Mouse (Mus musculus) Patski (cell line): Measurements from ENCODE around the gene Pygb. TPM values are rescaled to one million over a fixed set of nuclear protein-coding genes. Genes with fewer than 3 reads are reported as not detected.

Source experiments
- ATAC-seq: fragments of 100-300 bp; one replicate; pipeline ENCODE4 v1.8.0; 2021
- CTCF ChIA-PET: fragments of 350-600 bp; sonication (Branson Sonifier 250); formaldehyde crosslinking; loops from one replicate; lab custom pipeline; 2022; ENCODE audit warnings: inconsistent platforms; lab: Charles Lee
- POLR2A ChIA-PET: fragments of 350-600 bp; sonication (Branson Sonifier 250); formaldehyde crosslinking; loops from one replicate; lab custom pipeline; 2022; ENCODE audit warnings: antibody characterized with exemption, inconsistent platforms; lab: Charles Lee
- DNase-seq: peaks from one replicate; pipeline ENCODE4 v3.0.0-alpha.2; 2011; ENCODE audit warnings: low read depth, low spot score
- H3K27me3 ChIP-seq: fragments of 371-371 bp; one replicate; pipeline ENCODE4 v1.5.1; 2021
- CTCF ChIP-seq: fragments of 100-300 bp; IDR thresholded peaks from one replicate; pipeline ENCODE4 v1.5.1; 2021
- in situ Hi-C: fragments of 300-500 bp; cut with MboI; formaldehyde crosslinking; loops from 3 replicates; pipeline ENCODE4 v1.11.1; 2018; ENCODE audit warnings: low pct_unique_long_range_greater_than_20kb, mixed read lengths
- polyA plus RNA-seq: library from polyadenylated mRNA; unstranded; gene quantifications from one replicate; pipeline ENCODE4 v1.2.3, GENCODE M21; 2021

The Pygb gene
- polyA plus RNA-seq, 1 experiment from 2014 or later, result 66.6 TPM

GRCm38 (mm10) chr2:150837781-150838180, 51.2 kb downstream of the Pygb start:
- in situ Hi-C loops, result no loop called here
- DNase-seq (no peak), ATAC-seq (no peak)
- POLR2A ChIA-PET, result interaction anchor here (0.9 to 1.6 kb wide), 2 partner anchors 17 to 67 kb away, joined by 3 read pairs; partner anchors contain the start of gene Abhd12
- H3K27me3 ChIP-seq, result no peaks in the 10 kb centered on the region
- CTCF ChIA-PET, result interaction anchor here (1.3 kb wide), 1 partner anchor 134 kb away, joined by 3 read pairs; no protein-coding TSS in a partner anchor
- TF ChIP-seq CTCF, result no peak

- H3K27me3 ChIP-seq, result no peaks in the 10 kb centered on the region
- ATAC-seq (peak; percentile 76), DNase-seq (peak; percentile 42)
- in situ Hi-C loops, result no loop called here
- ChIA-PET POLR2A (interaction anchor here (1.4 kb wide), 1 partner anchor 9 kb away, joined by 3 read pairs; no protein-coding TSS in a partner anchor), CTCF (interaction anchor here (0.6 to 1.4 kb wide), 3 partner anchors 9 to 52 kb away, joined by 3 to 4 read pairs (median 3); no protein-coding TSS in a partner anchor)
- TF ChIP-seq CTCF, result no peak
Measured at GRCm38 (mm10) chr2:150839686-150840471, 53.3 kb downstream of the Pygb start.

GRCm38 (mm10) chr2:150841109-150841508, 54.6 kb downstream of the Pygb start:
- in situ Hi-C loops, result no loop called here
- TF ChIP-seq CTCF, result no peak
- CTCF ChIA-PET, result interaction anchor here (1.1 to 1.4 kb wide), 3 partner anchors 10 to 12 kb away, joined by 3 to 5 read pairs (median 3); no protein-coding TSS in a partner anchor
- POLR2A ChIA-PET, result no interaction called here
- no peak for ATAC-seq
- no peak for DNase-seq
- no peaks in the 10 kb centered on the region for H3K27me3 ChIP-seq

GRCm38 (mm10) chr2:150842049-150842461, 55.5 kb downstream of the Pygb start:
- H3K27me3 ChIP-seq, result no peaks in the 10 kb centered on the region
- ChIA-PET POLR2A (no interaction called here), CTCF (interaction anchor here (1.1 kb wide), 2 partner anchors 10 to 11 kb away, joined by 3 to 5 read pairs; no protein-coding TSS in a partner anchor)
- ATAC-seq, result no peak
- in situ Hi-C loops, result no loop called here
- TF ChIP-seq CTCF, result no peak
- no peak for DNase-seq

- ChIA-PET CTCF (interaction anchor here (1.5 to 1.7 kb wide), 2 partner anchors 9 to 15 kb away, joined by 3 to 5 read pairs; no protein-coding TSS in a partner anchor), POLR2A (no interaction called here)
- in situ Hi-C loops, result no loop called here
- DNase-seq (no peak), ATAC-seq (no peak)
- no peaks in the 10 kb centered on the region for H3K27me3 ChIP-seq
- no peak for TF ChIP-seq CTCF
Measured at GRCm38 (mm10) chr2:150844798-150845197, 58.3 kb downstream of the Pygb start.

GRCm38 (mm10) chr2:150847436-150847995, 61.0 kb downstream of the Pygb start:
- no peak for ATAC-seq
- ChIA-PET POLR2A (no interaction called here), CTCF (interaction anchor here (1.3 kb wide), 1 partner anchor 64 kb away, joined by 3 read pairs; no protein-coding TSS in a partner anchor)
- no peak for TF ChIP-seq CTCF
- no peaks in the 10 kb centered on the region for H3K27me3 ChIP-seq
- DNase-seq, result no peak
- in situ Hi-C loops, result no loop called here

GRCm38 (mm10) chr2:150851251-150851650, 64.7 kb downstream of the Pygb start:
- POLR2A ChIA-PET, result interaction anchor here (0.7 kb wide), 1 partner anchor 43 kb away, joined by 11 read pairs; no protein-coding TSS in a partner anchor
- ATAC-seq (no peak), DNase-seq (no peak)
- no peak for TF ChIP-seq CTCF
- CTCF ChIA-PET, result interaction anchor here (0.9 to 1.5 kb wide), 2 partner anchors 9 to 10 kb away, joined by 3 to 5 read pairs; no protein-coding TSS in a partner anchor
- H3K27me3 ChIP-seq, result no peaks in the 10 kb centered on the region
- in situ Hi-C loops, result no loop called here

GRCm38 (mm10) chr2:150855186-150855585, 68.7 kb downstream of the Pygb start:
- in situ Hi-C loops, result no loop called here
- H3K27me3 ChIP-seq, result no peaks in the 10 kb centered on the region
- ATAC-seq, result no peak

GRCm38 (mm10) chr2:150858724-150859487, 72.4 kb downstream of the Pygb start:
- ATAC-seq, result no peak
- no peaks in the 10 kb centered on the region for H3K27me3 ChIP-seq
- TF ChIP-seq CTCF, result no peak
- in situ Hi-C loops, result no loop called here
- CTCF ChIA-PET, result interaction anchor here (1.7 kb wide), 1 partner anchor 8 kb away, joined by 3 read pairs; no protein-coding TSS in a partner anchor
- POLR2A ChIA-PET, result no interaction called here
- DNase-seq, result no peak

More at GRCm38 (mm10) chr2:150855186-150855585, 68.7 kb downstream of the Pygb start:
- TF ChIP-seq CTCF, result no peak
- CTCF ChIA-PET, result no interaction called here
- POLR2A ChIA-PET, result interaction anchor here (1.1 kb wide), 1 partner anchor 18 kb away, joined by 3 read pairs; no protein-coding TSS in a partner anchor
- no peak for DNase-seq
